Mouse (Mus musculus): ENCODE data around the gene Tprn.

- TF ChIP-seq CTCF (IDR thresholded peaks at IDR 0.05; ENCODE audit: extremely low read depth, insufficient read length, insufficient replicate concordance, low read depth, low read length), result no peak
- no peak for TF ChIP-seq POLR2A (IDR thresholded peaks at IDR 0.05; ENCODE audit: low read depth, low read length)
These were observed 27.8 kb downstream of the Tprn start for GRCm38 (mm10) chr2:25290101-25290815.

All from small intestine, adult 2 months (tissue).